Mouse (Mus musculus) T-helper 2 cell (primary cell): ENCODE results near the gene Gng4.

ENCODE experiments used
- in situ Hi-C: fragments of 300-600 bp; cut with MboI, MseI; formaldehyde crosslinking; loops from one replicate; pipeline ENCODE4 v1.15.1; 2025; ENCODE audit warnings: high pct_unique_total_duplicates

Gene Gng4

DNA sequence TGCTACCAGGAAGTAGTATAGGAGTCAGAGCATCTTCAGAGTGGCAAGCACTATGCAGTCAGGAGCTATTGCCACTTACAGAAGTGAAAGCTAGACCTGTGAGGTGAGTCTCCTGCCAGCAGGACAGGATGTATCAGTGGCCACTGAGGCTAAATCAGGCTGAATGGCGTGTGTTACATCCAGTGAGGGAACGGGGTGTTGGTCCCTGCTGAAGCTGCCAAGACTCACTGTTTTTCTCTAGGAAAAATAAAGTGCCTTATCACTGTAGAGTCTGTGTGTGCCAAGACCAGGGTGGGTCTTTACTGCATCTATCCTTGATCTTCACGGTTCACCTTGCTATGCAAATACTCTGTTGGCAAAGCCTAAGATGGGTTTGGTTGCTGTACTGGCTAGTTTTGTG lies 34.8 kb downstream of the Gng4 start:
- in situ Hi-C loops = no loop called here

DNA sequence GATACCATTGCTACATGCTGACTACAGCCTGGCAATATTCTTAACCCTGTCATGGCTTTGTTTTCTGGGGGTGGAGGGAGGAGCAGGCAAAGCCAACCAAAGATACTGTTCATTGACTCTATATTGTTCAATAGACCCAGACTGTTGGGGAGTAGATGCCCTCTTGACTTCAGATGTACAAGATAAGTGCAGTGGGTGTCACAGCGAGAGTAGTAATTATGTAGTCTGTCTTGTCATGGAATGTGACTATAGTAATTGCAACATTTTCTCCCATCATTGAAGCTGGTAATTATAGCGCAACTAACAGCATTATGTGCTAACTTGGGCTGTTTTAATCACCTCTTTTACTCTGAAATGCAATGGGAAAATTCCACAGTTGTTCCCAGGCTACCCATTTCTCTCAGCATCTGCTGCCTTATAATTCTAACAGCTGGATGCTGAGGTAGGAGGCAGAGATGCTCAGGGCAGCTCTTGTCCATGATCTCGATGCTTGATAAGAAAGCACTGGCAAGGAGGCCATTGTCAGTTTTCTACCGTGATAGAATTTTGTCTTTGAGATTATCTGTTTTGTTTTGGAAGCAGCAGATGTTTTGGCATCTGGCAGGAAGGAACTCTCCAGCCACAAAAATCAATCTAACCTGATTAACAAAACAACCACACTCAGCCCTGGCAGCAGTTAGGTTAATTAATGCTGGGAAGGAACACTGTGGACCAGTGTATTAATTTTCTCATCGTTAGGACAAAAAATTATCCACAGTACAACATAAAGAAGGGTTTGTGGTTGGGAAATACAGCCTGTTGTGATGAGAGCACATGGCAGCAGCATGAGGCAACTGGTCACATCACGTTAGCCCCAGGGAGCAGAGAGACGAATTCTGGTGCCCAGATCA lies 36.6 kb downstream of the Gng4 start:
- in situ Hi-C loops = no loop called here

DNA sequence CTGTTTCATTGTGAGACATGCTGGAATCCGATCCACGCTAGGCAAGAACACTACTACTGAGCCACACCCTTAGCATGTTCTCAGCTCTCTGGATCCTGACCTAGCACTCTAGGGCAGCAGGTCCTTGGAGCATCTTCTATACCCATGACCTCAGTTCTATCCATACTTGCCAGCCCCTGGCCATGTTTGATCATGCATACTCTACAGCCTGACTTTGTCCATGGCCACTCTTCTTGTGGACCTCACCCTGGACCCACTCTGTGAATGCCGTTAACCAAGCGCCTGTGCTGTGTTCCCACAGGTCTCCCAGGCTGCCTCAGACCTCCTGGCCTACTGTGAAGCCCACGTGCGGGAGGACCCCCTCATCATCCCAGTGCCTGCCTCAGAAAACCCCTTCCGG lies 41.1 kb downstream of the Gng4 start:
- in situ Hi-C loops = no loop called here

DNA sequence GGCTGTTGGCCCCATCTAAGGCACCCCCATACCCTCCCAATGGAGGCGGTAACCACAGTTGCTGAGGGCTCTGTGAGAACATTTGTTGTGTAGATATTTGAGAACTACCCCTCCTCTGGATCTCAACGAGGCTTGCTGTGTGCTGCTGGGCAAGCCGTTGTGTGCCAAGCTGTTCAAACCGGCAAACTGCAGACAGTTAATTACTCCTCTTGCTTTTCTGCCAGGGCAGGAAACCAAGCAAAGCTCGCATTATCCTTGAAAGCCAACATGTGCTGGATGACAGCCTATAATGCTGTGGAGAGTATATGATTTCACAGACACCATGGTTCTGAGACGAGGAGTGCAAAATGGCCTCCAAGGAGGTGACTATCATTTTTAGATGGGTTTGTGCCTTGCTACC lies 42.7 kb downstream of the Gng4 start:
- in situ Hi-C loops = no loop called here

DNA sequence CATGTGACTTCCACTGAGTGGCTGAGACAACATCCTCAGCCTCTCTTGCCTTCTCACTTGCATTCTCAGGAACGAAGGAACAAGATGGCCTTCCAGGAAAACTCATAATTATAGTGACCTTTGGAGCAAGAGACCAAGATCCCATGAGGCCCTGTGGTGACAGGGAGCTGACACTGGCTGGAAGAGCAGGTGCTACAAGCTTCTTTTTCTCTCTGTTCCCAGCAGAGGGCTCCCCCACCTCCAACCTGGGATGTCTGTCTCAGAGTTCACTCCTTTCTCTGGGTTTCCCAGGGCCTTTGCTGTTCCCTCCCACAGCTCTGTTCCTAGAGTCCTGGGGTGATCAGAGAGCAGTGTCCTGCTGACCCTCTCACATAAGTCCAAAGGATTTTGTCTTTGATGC lies 44.3 kb downstream of the Gng4 start:
- in situ Hi-C loops = no loop called here

DNA sequence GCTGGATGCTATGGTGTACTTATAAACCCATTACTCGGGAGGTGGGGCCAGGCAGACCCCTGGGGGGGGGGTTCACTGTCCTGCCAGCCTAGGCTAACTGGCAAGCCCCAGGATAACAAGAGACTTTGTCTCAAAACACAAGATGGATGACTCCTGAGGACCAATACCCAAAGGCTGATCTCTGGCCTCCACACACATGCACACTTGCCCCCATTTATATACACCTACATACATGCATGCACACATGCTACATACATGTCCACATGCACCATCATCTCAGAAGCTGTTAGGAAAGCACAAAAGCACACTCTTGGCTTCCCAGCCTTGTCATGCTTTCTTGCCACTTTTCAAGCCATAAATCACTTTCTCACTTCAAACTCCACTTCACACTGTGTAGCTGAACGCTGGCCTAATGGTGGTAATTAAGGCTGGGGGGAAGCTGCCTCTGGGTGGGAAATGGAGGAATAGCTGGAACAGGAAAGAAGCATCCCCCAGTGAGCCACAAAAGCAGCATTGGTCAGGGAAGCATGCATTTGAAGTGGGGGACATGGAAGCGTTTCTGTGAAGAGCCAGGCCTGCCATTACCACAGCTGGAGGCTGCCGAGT lies 46.7 kb downstream of the Gng4 start:
- in situ Hi-C loops = no loop called here

DNA sequence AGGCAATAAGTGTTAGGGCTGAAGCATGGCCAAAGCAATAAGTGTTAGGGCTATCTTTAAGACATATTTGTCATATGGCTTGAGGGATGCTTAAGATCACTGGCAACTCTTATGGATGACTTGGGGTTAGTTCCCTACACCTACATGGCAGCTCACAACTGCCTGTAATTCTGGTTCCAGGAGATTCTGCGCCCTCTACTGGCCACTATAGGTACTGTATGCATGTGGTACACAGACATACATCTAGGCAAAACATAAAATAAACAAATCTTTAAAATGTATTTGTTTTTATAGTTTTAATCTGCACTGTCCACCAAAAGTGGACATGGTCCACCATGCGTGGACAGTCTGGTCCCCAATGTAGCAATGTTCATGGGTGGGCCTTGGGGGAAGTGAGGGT lies 51.3 kb downstream of the Gng4 start:
- in situ Hi-C loops = no loop called here

DNA sequence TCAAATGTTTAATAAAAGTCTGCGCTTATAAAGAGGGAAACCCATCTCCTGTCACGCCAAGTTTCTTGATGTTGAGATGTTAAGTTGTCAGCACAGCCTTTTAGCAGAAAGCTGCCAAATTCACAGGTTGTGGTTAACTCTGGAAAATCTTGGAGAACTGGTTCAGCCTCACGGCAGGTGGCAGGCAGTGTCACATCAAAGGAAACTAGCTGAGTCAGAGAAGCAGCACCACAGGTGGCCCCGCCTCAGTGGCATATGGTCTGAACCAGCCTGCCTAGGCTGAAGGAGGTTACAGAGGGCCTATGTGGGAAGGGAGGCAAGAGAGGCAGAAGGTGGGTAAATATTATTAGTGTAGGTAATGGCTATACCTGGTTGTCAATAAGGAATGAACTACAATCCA lies 61.2 kb downstream of the Gng4 start:
- in situ Hi-C loops = no loop called here

DNA sequence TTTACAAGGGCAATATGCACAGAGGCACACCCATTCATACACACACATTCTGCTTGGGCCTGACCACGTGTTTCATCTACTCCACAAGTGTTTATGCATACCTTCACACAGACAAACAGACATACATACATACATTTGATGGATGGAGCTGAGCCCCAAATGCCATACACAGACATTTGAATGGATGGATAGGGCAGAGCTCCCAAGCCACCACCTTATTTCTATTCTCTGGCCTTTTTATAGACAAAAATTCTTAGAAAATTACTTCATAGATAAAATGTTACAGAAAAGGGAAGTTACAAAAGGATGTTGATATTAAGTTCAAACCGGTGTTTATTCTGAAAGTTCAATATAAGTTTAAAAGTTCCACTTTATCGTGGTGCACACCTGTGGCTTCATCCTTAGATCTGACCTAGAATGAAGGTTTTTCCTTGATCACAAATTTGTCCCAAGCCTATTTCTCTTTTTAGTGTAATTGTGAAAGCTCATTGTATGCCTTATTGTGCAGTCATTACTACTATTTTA lies 63.3 kb downstream of the Gng4 start:
- in situ Hi-C loops = no loop called here

DNA sequence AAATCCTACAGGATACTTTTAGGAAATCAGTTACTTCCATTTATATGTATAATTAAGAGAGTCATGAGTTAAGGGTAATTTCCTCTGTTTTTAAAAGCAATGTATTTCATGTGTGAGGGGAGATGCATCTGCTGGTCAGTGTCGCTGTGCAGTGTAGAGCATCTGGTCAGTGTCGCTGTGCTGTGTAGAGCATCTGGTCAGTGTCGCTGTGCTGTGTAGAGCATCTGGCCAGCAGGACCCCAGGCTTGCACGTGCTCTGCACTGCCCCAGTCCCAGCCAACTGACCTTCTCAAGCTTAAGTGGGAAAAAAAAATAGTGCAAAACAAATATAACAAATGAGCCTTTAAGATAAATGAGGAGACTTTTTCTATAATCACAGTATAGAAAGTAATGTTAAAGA lies 73.3 kb downstream of the Gng4 start:
- in situ Hi-C loops = no loop called here

DNA sequence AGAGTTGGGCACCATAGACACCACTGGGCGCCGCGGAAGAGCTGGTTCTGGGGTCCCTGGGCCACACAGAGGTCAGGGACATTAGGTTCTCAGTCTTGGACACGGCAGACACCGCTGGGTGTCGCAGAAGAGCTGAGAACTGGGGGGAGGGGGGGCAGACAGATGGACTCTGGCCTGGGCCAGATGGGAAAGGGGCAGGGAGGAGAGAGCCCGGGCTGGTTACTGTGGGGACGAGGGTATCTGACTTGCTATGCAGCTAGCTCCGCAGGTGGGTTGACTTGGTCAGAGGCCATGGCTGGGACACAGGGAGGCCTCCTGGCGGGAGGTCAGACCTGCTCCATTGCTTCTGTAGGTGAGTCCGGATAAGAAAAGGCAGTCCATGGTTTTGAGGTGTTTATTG lies 78.5 kb downstream of the Gng4 start:
- in situ Hi-C loops = no loop called here

DNA sequence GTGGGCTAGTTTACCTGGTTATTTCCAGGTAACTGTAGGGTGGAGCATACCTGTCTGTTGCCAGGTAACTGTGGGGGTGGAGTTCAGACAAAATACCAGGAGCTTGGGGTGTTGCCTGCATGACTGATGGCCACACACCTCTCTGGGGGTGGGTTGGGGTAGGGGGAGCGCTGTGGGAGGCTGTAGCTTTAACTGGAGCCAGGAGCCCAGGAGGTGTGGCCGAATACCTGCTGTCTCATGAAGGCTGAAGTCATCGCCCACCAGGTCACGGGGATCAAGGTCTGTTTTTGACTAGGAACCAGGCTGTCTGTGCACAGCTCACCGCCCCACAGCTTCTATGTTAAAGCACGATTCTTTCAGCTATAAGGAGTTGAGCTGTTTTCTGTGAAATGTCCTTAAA lies 79.1 kb downstream of the Gng4 start:
- in situ Hi-C loops = no loop called here

DNA sequence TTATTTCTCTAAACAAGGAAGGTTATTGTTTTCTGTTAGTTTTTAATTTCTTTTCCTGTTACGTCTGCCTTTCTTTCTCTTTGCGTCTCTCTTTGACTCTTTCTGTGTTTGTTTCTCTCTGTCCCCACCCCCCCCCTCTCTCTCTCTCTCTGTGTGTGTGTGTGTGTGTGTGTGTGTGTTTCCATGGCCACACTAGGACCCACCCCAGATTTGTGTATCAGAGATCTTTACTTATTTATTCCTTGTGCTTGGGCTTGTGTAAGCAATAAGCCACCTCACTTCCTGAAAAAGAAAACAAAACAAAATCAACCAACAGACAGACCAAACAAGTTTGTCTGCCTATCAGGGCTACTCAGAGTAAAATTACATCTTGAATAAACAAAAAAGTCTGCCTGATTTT lies 82.5 kb downstream of the Gng4 start:
- in situ Hi-C loops = no loop called here

DNA sequence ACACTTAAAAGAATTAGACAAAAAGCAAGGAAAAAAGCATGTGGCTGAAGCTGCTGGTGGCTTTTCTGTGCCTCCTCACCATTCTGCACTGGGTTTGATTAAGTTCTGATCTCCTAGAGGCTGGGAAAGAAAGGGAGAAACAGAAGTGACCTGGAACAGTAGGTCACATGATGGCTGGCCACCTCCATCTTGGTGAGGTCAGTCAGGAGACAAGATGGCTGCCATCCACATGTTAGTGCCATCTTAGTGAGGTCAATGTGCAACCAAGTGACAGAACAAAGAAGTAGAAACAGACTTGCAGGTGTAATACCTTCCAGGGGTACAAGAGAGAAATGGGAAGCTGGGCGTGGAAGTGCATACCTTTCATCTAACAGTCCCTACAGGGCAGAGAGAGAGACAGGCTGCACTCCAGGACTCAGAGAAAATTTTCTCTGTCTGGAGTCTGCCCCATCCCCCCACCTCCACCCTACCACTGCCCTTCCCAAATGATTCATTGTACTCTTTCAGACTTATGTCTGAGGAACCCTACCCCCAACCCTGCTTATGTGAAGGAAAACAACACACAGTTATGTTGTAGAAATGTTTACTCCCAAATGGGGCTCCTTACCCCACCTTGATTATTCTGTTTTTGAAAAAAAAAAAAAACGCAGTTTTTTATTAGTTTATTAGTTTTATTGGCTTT lies 83.4 kb downstream of the Gng4 start:
- in situ Hi-C loops = no loop called here

DNA sequence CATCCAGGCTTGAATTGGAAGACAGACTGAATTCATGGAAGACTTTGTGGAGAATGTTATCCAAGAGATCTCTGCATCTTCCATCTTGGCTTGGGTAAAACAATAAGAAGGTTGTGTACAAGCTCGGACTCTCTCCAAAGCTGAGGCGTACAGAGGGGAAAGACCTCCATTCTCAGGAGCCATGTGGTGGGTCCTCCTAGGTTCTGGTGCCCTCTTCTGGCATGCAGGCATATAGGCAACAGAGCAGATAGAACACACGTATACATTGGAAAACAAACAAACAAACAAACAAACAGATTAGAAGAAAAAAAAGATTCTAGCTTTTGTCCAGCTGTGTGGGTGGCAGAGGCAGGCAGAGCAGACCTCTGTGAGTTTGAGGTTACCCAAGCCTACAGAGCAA lies 84.1 kb downstream of the Gng4 start:
- in situ Hi-C loops = no loop called here
